15 mouse cellular contexts compared by ENCODE assay signal in the genomic region with DNA sequence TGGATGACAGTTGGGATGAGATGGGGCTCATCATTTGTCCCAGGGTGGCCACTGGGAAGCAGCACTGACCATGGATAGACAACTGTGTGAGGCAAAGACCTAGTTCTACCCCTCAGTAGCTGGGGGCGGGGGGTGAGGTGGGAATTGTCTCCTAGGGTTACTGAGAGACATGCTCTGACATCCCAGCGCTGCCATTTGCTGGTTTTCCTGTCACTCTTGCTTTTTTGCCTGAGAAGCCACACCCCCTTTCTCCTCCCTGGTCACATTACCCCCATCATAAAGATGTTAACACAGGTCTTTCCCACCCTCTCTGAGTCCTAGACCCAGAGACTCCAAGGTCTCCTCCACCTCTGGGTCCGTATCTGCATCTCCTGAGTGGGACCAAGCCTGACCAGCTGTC. TPM values are rescaled to one million over a fixed set of nuclear protein-coding genes. Genes with fewer than 3 reads are reported as not detected.
"Had no signal": no experiment of that assay in that cellular context is flagged by ENCODE, and none has a peak within 500 bp of the region (broad histone marks: within the 10 kb centered on the region; RNA-seq: fewer than 3 reads in every experiment).

No protein-coding gene starts in this region.

- DNase-seq: kidney, postnatal 14 days; lung, adult 2 months; lung, postnatal 36 days; thymus, postnatal 14 days had no signal

- H3K27me3 ChIP-seq: neural tube, embryonic 12.5 days had no signal

- H3K9ac ChIP-seq: kidney, embryonic 15.5 days; liver, embryonic 15.5 days; midbrain, embryonic 13.5 days; neural tube, embryonic 12.5 days had no signal

- H3K4me1 ChIP-seq: liver, embryonic 15.5 days had no signal

- H3K27ac ChIP-seq: kidney, embryonic 15.5 days; left cerebral cortex, adult 2 months; limb, embryonic 10.5 days; liver, embryonic 15.5 days; midbrain, embryonic 13.5 days; neural tube, embryonic 12.5 days; stomach, postnatal 0 days had no signal

- H3K4me3 ChIP-seq: kidney, embryonic 15.5 days; left cerebral cortex, adult 2 months; limb, embryonic 10.5 days; liver, embryonic 15.5 days; midbrain, embryonic 13.5 days; neural tube, embryonic 12.5 days had no signal

- H3K4me2 ChIP-seq: kidney, embryonic 15.5 days; liver, embryonic 11.5 days; liver, embryonic 15.5 days; midbrain, embryonic 13.5 days; neural tube, embryonic 12.5 days had no signal

- H3K36me3 ChIP-seq: kidney, embryonic 15.5 days; limb, embryonic 10.5 days; liver, embryonic 15.5 days; midbrain, embryonic 13.5 days; neural tube, embryonic 12.5 days had no signal

- ATAC-seq: lung, postnatal 0 days; midbrain, embryonic 13.5 days had no signal

- H3K9me3 ChIP-seq: kidney, embryonic 15.5 days; limb, embryonic 10.5 days; liver, embryonic 15.5 days; midbrain, embryonic 13.5 days; neural tube, embryonic 12.5 days had no signal

RNA-seq across cellular contexts. Expression of a gene that starts 47.7 kb away (rescaled TPM):
- total RNA-seq: megakaryocyte progenitor cell, adult 5-6 weeks; monocyte, adult 5-6 weeks had no signal
- polyA plus RNA-seq: limb, embryonic 10.5 days; liver, embryonic 15.5 days had no signal
